Mouse (Mus musculus): ENCODE data around the gene Atoh8.

The Atoh8 gene

DNA sequence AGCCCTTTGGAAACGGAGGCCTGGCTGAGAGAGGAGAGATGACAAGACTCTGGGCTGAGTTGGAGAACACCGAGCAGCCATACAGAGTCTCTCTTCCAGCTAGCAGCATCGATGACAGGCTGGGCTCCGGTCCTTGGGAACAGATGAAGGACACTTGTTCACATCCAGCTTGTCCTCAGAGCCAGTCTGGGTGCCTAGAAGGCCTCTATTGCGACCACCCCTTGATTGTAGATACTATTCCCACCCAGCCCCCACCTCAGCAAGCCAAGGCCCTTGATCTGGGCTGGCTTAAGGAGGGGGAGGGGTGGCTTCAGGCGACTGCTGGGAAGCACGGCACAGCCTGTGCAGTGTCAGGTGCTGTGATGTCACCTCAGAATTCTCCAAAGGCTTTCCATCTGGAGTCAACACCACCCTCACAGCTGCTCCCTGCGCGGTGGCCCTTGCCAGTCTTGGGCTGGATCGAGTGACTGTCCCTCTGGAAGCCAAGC is 19.3 kb upstream of the Atoh8 start:
- in situ Hi-C loops (cut with MboI, MseI), result no loop called here

DNA sequence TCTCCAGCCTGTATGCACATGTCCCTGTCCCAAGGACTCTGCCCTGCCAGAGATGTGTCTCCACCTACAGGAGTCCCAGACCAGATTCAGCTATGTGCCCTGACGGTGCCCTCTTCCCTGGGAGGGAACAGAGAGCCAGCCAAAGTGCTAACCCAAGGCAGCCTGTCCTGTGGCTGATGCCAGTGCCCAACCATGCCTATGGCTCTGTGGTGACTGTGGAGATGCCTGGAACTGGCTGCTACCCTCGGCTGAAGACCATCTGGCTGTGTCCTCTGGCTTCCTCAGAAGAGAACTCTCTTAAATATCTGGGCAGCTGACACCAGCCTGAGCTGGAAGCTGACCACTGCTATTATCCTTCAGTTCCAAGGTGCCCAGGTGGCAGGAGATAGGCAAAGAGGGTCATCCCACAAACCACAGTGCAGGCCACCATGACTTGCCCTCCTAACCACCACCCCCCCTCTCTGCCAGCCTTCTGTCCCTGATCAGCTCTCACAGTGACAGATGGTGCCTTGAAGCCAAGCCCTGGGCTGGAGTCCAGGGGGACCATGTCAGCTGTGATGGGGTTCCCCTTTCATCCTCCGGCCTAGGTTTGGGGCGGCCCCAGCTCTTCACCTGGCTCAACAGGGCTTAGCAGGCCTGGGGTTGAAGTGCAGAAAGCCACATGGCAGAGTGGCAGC is 18.7 kb upstream of the Atoh8 start:
- in situ Hi-C loops (cut with MboI, MseI), result no loop called here

- in situ Hi-C loops (cut with MboI, MseI), result no loop called here
Measured at GRCm38 (mm10) chr6:72253168-72253567, 17.8 kb upstream of the Atoh8 start.

GRCm38 (mm10) chr6:72252433-72252832 is 17.1 kb upstream of the Atoh8 start:
- in situ Hi-C loops (cut with MboI, MseI), result no loop called here

- in situ Hi-C loops (cut with MboI, MseI), result loop anchor here (5.0 kb wide), 1 partner anchor 68 kb away; no protein-coding TSS in a partner anchor
Measured at GRCm38 (mm10) chr6:72249981-72250380, 14.6 kb upstream of the Atoh8 start.

GRCm38 (mm10) chr6:72248150-72248914 is 13.0 kb upstream of the Atoh8 start:
- in situ Hi-C loops (cut with MboI, MseI), result loop anchor here (5.0 kb wide), 1 partner anchor 66 kb away; no protein-coding TSS in a partner anchor

DNA sequence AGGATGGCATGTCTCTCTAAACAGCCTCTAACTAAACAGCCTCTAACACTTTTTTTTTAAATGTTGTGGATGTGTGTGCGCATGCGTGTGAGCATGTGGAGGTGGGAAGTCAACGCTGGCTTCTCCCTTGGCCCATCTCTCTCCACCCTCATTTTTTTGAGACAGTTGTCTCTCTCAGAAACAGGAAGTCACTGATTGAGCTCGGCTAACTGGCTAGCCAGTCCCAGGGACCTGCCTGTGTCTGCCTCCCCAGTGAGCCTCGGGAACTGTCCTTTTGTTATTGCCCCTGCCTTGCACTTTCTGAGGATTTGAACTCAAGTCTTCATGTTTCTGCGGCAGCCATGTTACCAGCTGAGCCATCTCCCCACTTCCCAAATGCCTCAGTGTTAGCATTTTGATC is 10.9 kb upstream of the Atoh8 start:
- in situ Hi-C loops (cut with MboI, MseI), result loop anchor here (5.0 kb wide), 1 partner anchor 64 kb away; no protein-coding TSS in a partner anchor

DNA sequence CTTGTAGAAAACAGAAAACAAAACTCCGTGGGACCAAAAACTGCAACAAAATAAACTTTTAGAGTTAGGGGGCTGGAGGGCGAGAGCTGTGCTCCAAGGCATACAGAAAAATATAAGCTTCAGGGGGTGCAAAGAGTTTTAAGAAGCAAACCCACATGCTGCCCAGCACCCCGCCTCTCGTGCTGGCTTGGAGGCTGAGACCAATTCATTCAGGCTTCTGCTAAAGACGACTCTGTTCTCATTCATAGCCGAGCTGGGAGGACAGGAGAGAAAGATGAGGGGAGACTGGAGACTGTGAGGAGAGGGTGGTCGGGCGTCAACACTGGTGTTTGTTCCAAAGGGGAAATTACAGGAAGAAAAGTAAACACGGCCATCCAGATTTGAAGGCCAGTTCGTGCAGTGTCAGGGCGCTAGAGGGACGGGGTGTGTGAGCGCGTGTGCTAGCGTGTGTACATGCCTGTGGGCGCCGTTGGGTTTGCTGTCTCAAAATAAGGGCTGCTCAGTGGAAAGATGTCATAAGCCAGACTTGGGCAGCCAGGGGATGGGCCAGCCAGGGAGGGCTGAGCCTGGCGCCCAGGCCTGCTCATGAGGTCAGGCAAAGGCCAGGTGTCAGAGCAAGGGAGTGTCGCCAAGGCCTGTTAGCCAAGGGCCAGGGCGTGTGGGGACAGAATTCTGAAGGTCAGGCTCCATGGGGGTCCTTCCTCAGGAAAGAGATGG is 9.3 kb upstream of the Atoh8 start:
- in situ Hi-C loops (cut with MboI, MseI), result loop anchor here (5.0 kb wide), 1 partner anchor 62 kb away; no protein-coding TSS in a partner anchor

GRCm38 (mm10) chr6:72244144-72244549 is 8.8 kb upstream of the Atoh8 start:
- in situ Hi-C loops (cut with MboI, MseI), result no loop called here

DNA sequence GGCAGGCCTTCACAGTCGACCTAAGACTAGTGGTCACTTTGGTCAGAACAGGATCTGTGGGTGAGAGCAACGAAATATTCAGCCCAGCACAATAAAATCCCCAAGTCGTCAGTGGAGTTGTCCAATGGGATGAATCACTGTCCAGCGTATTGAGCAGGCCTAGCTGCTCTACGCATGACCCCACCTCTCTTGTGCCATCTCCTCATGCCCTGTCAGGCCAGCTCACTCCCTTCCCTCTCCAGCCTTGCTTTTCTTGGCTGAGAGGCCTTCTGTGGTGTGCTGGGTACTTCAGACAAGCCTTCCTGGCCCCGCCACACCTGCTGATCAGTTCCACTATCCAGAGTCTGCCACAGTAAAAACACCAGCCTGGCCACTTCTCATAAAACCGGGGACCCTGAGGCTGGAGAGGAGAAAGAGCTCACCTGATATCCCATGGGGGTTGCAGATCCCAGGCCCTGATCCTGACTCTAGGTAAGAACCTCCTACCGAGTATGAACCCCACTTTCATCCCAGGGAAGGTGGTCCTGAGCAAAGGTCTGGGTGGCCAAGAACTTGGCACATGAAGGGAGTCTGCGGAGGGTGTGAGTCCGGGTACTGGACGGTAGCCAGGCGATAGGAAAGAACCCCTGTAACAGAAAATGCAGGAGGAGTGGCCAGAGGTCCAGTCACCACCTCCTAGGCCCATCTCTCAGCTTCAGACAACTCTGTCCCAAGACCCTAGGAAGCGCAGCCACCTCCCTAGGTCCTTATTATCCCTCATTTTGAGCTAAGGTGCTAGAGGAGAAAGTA is 7.3 kb upstream of the Atoh8 start:
- in situ Hi-C loops (cut with MboI, MseI), result no loop called here

DNA sequence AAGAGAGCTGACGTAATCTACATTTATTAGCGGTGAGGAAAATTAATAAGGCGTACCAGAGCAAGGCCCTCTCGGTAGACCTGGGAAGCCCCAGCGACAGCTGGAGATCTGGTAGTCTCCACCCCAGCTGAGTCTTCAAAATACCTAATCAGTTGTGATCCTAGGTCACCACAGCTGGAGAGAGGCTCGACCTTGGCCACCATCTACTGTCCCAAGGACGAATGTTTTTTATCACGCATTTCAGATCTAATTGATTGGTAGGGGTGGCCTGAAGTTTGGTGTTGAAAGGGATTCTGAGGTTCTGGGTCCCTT is 6.4 kb upstream of the Atoh8 start:
- in situ Hi-C loops (cut with MboI, MseI), result no loop called here

DNA sequence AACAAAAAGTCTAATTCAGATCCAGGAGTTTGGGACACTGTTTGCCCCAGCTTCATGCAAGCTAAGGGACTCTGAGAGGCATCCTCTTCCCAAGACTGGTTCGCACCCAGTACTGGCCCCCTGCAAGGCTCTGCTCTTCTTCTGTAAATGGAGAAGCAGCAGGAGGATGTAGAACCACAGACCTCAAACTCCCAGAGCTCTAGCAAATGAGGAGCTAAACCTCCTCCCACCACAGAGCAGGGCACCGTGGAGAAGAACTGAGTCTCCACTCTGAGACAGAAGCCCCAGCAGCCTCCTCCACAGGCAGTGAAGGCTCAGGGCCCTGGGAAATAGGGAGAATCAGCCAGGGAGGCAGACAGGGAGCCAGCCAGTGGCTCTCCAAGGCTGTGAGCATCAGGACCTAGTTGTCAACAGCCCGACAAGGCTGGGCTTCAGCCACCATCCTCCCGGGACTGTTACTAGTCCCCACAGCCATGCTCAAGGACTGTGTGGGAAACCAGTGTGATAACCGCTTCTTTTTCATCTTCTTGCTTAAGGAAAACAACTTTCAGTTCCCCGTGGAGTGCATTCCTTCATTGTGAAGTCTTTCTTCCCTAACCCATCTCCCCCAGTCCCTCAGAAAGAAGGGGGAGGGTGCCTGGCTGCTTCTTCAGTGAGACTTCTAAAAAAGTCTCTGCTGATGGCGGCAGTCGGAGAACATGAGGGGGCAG is 5.9 kb upstream of the Atoh8 start:
- in situ Hi-C loops (cut with MboI, MseI), result no loop called here

DNA sequence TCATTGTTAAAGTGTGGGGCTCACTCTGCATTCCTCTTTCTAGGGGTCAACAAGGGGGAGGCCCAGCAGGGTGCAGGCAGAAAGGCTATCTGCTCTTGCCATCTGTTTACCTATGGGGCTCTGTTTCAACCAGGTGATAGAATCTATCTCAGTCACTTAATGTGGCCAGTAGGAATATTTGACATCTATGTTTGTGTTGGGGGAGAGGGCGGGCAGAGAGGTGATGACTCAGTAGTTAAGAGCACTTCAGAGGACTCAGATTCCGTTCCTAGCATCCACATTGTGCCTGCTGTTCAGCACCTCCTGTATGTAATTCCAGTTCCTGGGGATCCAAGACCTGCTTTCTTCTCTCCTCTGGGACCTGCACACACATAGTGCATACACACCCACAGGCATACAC is 4.7 kb upstream of the Atoh8 start:
- in situ Hi-C loops (cut with MboI, MseI), result no loop called here

DNA sequence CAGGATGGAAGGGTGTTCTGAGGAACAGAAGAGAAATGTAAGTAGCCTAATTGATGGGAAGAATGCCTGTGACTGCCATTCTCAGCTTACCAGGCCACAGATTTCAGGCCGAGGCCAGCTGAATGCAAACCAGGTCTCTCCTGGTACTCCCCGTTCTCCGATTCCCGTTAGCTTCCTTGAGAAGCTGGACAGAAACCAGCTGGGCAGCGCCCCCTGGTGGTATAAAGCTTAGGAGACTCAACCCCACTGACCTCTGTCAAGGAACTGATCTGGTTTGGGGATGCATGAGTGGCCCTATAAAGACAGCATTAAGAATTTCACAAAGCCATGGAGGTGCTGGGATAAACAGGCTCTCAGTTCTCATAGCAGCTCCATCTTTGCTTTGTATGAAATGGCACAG is 1.7 kb upstream of the Atoh8 start:
- in situ Hi-C loops (cut with MboI, MseI), result no loop called here

DNA sequence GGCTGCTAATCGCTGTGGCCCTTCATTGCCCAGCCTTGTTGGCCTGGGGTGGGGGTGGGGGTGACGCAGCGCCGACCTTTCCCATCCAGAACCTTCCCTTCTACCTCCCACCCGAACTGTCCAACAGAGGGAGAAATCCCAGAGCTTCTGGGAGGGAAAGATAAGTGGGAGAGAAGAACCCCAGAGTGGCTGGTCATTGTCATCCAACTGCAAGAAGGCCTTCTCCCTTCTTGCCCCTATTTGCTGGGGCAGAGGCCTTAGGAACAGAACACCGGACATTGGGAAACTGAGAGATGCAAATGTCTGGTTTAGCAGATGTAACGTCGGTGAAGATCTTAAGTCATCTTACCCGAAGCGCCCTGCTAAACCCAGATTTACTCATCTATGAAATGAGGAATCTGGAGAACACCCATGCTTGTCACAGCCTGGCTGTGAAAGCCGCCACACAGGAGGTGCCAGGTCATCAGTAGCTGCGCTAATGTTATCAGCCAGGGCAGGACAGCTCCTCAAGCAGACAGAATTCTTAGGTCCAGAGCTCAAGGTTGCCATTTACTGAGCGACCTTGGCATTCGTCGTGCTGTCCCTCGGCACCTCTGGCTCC is 530 bp upstream of the Atoh8 start:
- in situ Hi-C loops (cut with MboI, MseI), result no loop called here

GRCm38 (mm10) chr6:72234372-72235097 is 842 bp downstream of the Atoh8 start:
- in situ Hi-C loops (cut with MboI, MseI), result no loop called here

DNA sequence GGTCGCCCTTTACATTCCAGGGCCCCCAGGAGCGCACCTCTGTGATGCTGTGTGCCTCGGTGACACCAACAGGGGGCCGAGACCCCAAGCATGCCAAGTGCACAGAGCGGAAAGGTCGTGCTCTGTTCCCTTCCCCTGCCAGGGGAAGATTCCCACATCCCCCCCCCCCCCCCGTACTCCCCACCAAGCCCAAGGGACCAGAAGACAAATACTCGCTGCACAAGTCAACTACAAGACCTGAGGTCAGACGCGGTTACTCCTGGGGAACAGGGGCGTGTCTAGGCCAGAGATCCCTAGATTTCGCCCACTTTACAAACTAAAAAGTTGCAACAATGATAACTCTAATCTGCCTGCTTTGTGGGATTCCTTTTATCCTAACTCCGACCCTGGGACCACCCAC is 1.4 kb downstream of the Atoh8 start:
- in situ Hi-C loops (cut with MboI, MseI), result no loop called here

- in situ Hi-C loops (cut with MboI, MseI), result no loop called here
Measured at GRCm38 (mm10) chr6:72232870-72233269, 2.5 kb downstream of the Atoh8 start.

DNA sequence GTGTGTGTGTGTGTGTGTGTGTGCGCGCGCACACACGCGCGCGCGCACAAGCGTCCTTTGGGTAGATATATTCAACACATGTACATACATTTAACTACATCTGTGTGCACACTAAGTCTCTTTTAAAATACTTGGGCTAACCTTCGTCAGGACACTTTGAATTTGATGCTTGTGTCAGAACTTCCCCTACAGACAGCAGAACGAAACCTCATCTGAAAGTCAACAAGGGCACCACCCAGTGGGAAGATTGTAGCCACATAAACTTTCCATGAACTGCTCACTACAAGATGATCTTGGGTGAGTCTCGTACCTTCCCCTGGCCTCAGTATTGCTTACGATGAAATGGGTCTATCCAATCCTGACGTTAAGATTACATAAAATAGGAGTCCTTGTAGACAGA is 3.0 kb downstream of the Atoh8 start:
- in situ Hi-C loops (cut with MboI, MseI), result no loop called here

- in situ Hi-C loops (cut with MboI, MseI), result no loop called here
Measured at GRCm38 (mm10) chr6:72230875-72231274, 4.5 kb downstream of the Atoh8 start.

All from T-helper 2 cell (primary cell).